Mouse (Mus musculus): ENCODE measurements at regions not wholly inside any gene's neighbourhood (a gene's known extent, or its start where the extent isn't known, plus 50 kb on each side); places are given as distances from the start of the nearest gene placed in this dataset.

DNA sequence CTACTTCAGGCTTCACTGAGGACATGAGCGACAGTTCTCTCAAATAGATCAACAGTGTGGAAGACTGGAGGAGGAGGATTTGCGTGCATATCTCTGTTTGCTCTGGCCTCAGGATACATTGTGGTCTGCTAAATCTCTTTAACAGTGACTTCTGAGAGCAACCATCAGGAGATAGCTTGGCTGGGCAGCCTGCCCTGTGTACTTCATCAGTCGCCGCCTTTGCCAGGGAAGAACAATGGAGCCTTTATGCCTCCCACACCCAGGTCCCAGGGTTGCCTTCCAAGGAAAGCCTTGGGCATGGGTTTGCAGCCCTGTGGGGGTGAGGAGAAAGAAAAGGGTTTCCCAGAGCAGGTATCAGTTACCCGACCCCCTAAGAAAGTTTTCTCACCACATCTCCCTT lies 247.8 kb downstream of the Insc start:
- DNase-seq (ENCODE audit: low spot score) (peak; percentile 50), ATAC-seq (no peak)
- Histone ChIP-seq H3K4me1 (ENCODE audit: insufficient read depth, low read length) (no peaks in the 10 kb centered on the region), H3K36me3 (ENCODE audit: insufficient read depth, low read length) (no peaks in the 10 kb centered on the region), H3K9me3 (ENCODE audit: low read length) (no peaks in the 10 kb centered on the region), H3K27me3 (ENCODE audit: insufficient read depth, low read length) (no peaks in the 10 kb centered on the region), H3K4me3 (ENCODE audit: low read length) (no peak overlapping the region), H3K9ac (replicated peaks; ENCODE audit: low read length) (no peak overlapping the region), H3K4me2 (ENCODE audit: low read depth, low read length) (no peak overlapping the region), H3K27ac (no peak overlapping the region)
- WGBS, result 42% methylated on average over 5 of the region's 5 CpGs
- no peak for TF ChIP-seq CTCF (IDR thresholded peaks at IDR 0.05; ENCODE audit: low read depth)

DNA sequence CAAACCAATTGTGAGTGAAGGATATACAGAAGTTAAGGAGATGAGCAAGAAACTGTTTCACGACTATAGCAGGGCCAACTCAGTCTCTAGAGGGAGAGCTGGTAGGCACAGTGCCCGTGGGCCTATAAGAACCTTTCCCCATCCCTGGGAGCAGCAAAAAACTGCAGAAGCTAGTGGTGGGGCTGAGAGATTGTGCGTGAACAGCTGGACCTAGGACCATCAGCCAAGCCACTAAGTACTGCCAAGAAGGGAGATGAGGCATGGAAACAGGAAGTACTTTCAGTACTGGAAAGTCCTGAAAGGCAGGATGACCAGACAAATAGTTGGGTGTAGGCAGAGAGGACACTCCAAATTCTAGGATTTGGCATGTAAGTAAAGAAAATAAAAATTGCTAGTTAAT lies 248.9 kb downstream of the Insc start:
- no peaks in the 10 kb centered on the region for H3K4me1 ChIP-seq (ENCODE audit: insufficient read depth, low read length)
- no peak overlapping the region for H3K4me2 ChIP-seq (ENCODE audit: low read depth, low read length)
- no peak overlapping the region for H3K27ac ChIP-seq
- DNase-seq (ENCODE audit: low spot score), result no peak
- H3K36me3 ChIP-seq (ENCODE audit: insufficient read depth, low read length), result no peaks in the 10 kb centered on the region
- no peak for TF ChIP-seq CTCF (IDR thresholded peaks at IDR 0.05; ENCODE audit: low read depth)
- WGBS, result 74% methylated on average over 3 of the region's 3 CpGs
- H3K9me3 ChIP-seq (ENCODE audit: low read length), result no peaks in the 10 kb centered on the region
- H3K9ac ChIP-seq (replicated peaks; ENCODE audit: low read length), result no peak overlapping the region
- H3K4me3 ChIP-seq (ENCODE audit: low read length), result no peak overlapping the region
- ATAC-seq, result no peak
- H3K27me3 ChIP-seq (ENCODE audit: insufficient read depth, low read length), result no peaks in the 10 kb centered on the region

GRCm38 (mm10) chr7:115000796-115001524 lies 257.5 kb downstream of the Insc start:
- DNase-seq (ENCODE audit: low spot score) (peak; percentile 61), ATAC-seq (no peak)
- no peaks in the 10 kb centered on the region for H3K9me3 ChIP-seq (ENCODE audit: low read length)
- H3K4me1 ChIP-seq (ENCODE audit: insufficient read depth, low read length), result no peaks in the 10 kb centered on the region
- H3K9ac ChIP-seq (replicated peaks; ENCODE audit: low read length), result no peak overlapping the region
- no peaks in the 10 kb centered on the region for H3K36me3 ChIP-seq (ENCODE audit: insufficient read depth, low read length)
- TF ChIP-seq CTCF (IDR thresholded peaks at IDR 0.05; ENCODE audit: low read depth), result no peak
- H3K4me3 ChIP-seq (ENCODE audit: low read length), result no peak overlapping the region
- H3K27ac ChIP-seq, result no peak overlapping the region
- no peak overlapping the region for H3K4me2 ChIP-seq (ENCODE audit: low read depth, low read length)
- no peaks in the 10 kb centered on the region for H3K27me3 ChIP-seq (ENCODE audit: insufficient read depth, low read length)
- WGBS, result 78% methylated on average over 7 of the region's 7 CpGs

- Histone ChIP-seq H3K4me1 (ENCODE audit: insufficient read depth, low read length) (no peaks in the 10 kb centered on the region), H3K36me3 (ENCODE audit: insufficient read depth, low read length) (no peaks in the 10 kb centered on the region), H3K27me3 (ENCODE audit: insufficient read depth, low read length) (no peaks in the 10 kb centered on the region), H3K4me2 (ENCODE audit: low read depth, low read length) (no peak overlapping the region), H3K27ac (no peak overlapping the region), H3K9ac (replicated peaks; ENCODE audit: low read length) (no peak overlapping the region), H3K4me3 (ENCODE audit: low read length) (no peak overlapping the region), H3K9me3 (ENCODE audit: low read length) (no peaks in the 10 kb centered on the region)
- no peak for TF ChIP-seq CTCF (IDR thresholded peaks at IDR 0.05; ENCODE audit: low read depth)
- no peak for DNase-seq (ENCODE audit: low spot score)
- WGBS, result 76% methylated on average over 11 of the region's 11 CpGs
- no peak for ATAC-seq
Measured at GRCm38 (mm10) chr7:115014253-115014998, 270.9 kb downstream of the Insc start.

DNA sequence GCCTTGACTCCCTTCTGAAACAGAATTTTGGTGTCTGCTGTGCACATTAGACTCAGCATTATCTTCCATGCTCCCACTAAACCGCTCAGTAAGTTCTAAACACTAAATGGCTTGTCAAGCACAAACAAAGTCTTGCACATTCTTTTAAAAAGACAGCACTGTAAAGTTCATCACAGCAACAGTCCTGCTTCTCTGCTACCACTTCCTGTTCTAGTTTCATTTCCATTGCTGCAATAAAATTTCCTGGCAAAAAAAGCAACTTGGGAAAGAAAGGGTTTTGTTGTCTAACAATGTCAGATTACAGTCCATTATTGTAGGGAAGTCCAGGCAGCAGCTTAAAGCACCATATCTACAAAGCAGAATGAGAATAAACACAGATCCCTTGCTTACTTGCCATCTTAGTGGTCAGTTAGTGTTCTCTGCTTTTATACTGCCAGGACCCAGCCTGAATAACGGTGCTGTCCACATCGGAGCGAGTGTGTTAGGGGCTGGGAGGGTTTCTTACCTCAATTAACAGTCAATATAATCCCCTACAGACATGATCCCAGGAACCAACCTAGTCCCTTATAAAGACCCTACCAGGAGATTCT lies 276.0 kb downstream of the Insc start:
- 84% methylated on average over 4 of the region's 4 CpGs for WGBS
- DNase-seq (ENCODE audit: low spot score) (no peak), ATAC-seq (no peak)
- TF ChIP-seq CTCF (IDR thresholded peaks at IDR 0.05; ENCODE audit: low read depth), result no peak
- H3K9me3 ChIP-seq (ENCODE audit: low read length), result no peaks in the 10 kb centered on the region
- no peak overlapping the region for H3K4me3 ChIP-seq (ENCODE audit: low read length)
- H3K27me3 ChIP-seq (ENCODE audit: insufficient read depth, low read length), result no peaks in the 10 kb centered on the region
- no peak overlapping the region for H3K27ac ChIP-seq
- H3K36me3 ChIP-seq (ENCODE audit: insufficient read depth, low read length), result no peaks in the 10 kb centered on the region
- H3K4me1 ChIP-seq (ENCODE audit: insufficient read depth, low read length), result no peaks in the 10 kb centered on the region
- no peak overlapping the region for H3K4me2 ChIP-seq (ENCODE audit: low read depth, low read length)
- no peak overlapping the region for H3K9ac ChIP-seq (replicated peaks; ENCODE audit: low read length)

- Histone ChIP-seq H3K27me3 (ENCODE audit: insufficient read depth, low read length) (no peaks in the 10 kb centered on the region), H3K9me3 (ENCODE audit: low read length) (no peaks in the 10 kb centered on the region), H3K4me3 (ENCODE audit: low read length) (no peak overlapping the region), H3K9ac (replicated peaks; ENCODE audit: low read length) (no peak overlapping the region), H3K27ac (no peak overlapping the region), H3K36me3 (ENCODE audit: insufficient read depth, low read length) (no peaks in the 10 kb centered on the region), H3K4me2 (ENCODE audit: low read depth, low read length) (no peak overlapping the region), H3K4me1 (ENCODE audit: insufficient read depth, low read length) (no peaks in the 10 kb centered on the region)
- DNase-seq (ENCODE audit: low spot score) (no peak), ATAC-seq (no peak)
- WGBS, result 65% methylated on average over 3 of the region's 3 CpGs
- no peak for TF ChIP-seq CTCF (IDR thresholded peaks at IDR 0.05; ENCODE audit: low read depth)
Measured at GRCm38 (mm10) chr7:115020023-115020422, 276.5 kb downstream of the Insc start.

Measured in hindbrain, postnatal 0 days (tissue).